Mouse (Mus musculus) liver, postnatal 0 days (tissue): ENCODE measurements around the gene Car10. TPM values are rescaled to one million over a fixed set of nuclear protein-coding genes. Genes with fewer than 3 reads are reported as not detected.

Source experiments
- ATAC-seq: fragments of 200-750 bp; cut with Nextera tagmentation; 2 replicates; pipeline ENCODE4 v1.8.0; 2017; ENCODE audit warnings: mild to moderate bottlenecking, moderate library complexity
- DNase-seq: peaks from one replicate; pipeline ENCODE4 v3.0.0-alpha.2; 2016
- H3K27ac ChIP-seq: fragments of 300-500 bp; sonication (generic); 2 replicates; pipeline ENCODE4 v1.5.1; 2014; ENCODE audit warnings: antibody characterized with exemption, moderate library complexity, mild to moderate bottlenecking, low read depth
- H3K27me3 ChIP-seq: fragments of 300-500 bp; sonication (generic); 2 replicates; pipeline ENCODE4 v1.6.1; 2014; ENCODE audit warnings: low read length, control low read depth, mixed read lengths; ENCODE audit not compliant: insufficient read depth
- H3K36me3 ChIP-seq: fragments of 300-500 bp; sonication (generic); replicated peaks from 2 replicates; pipeline ENCODE4 v1.6.1; 2014; ENCODE audit warnings: mild to moderate bottlenecking, control low read depth, low read length, moderate library complexity, mixed read lengths; ENCODE audit not compliant: insufficient read depth
- H3K4me1 ChIP-seq: fragments of 300-500 bp; sonication (generic); 2 replicates; pipeline ENCODE4 v1.6.1; 2014; ENCODE audit warnings: antibody characterized with exemption, mild to moderate bottlenecking, control low read depth; ENCODE audit not compliant: insufficient read depth
- H3K4me2 ChIP-seq: fragments of 300-500 bp; sonication (generic); 2 replicates; pipeline ENCODE4 v1.6.1; 2014; ENCODE audit warnings: low read depth, mild to moderate bottlenecking, low read length, moderate library complexity, mixed read lengths
- H3K4me3 ChIP-seq: fragments of 300-500 bp; sonication (generic); 2 replicates; pipeline ENCODE4 v1.5.1; 2014; ENCODE audit warnings: low read depth, low read length
- H3K9ac ChIP-seq: fragments of 300-500 bp; sonication (generic); replicated peaks from 2 replicates; pipeline ENCODE4 v1.6.1; 2014; ENCODE audit warnings: mild to moderate bottlenecking, moderate library complexity
- H3K9me3 ChIP-seq: fragments of 300-500 bp; sonication (generic); 2 replicates; pipeline ENCODE4 v1.6.1; 2016; ENCODE audit warnings: mild to moderate bottlenecking, control low read depth, low read length, mixed read lengths
- CTCF ChIP-seq: sonication (generic); IDR thresholded peaks from 2 replicates; pipeline ENCODE4 v1.5.1; 2016; ENCODE audit warnings: antibody characterized with exemption, low read depth
- EP300 ChIP-seq: IDR thresholded peaks from 2 replicates; pipeline ENCODE4 v1.6.1; 2016; ENCODE audit warnings: antibody characterized with exemption, low read depth, mild to moderate bottlenecking
- WGBS: fragments of 180-500 bp; shearing (Covaris S2); extraction: QIAGEN DNeasy Blood & Tissue Kit; methylation state at CpG from one replicate; pipeline ENCODE4 v1.1.7; 2014; ENCODE audit not compliant: insufficient replicate concordance; 5-methylcytosine and 5-hydroxymethylcytosine counted together
- polyA plus RNA-seq: library from polyadenylated mRNA; unstranded; fragments of >200 nt; fragmentation: Nextera tagmentation; extraction: Ambion mirVana; gene quantifications from 2 replicates; pipeline ENCODE4 v1.2.1, GENCODE M21; 2015

Gene Car10
- polyA plus RNA-seq, 1 experiment from 2014 or later, result not detected

- TF ChIP-seq EP300, result no peak
- TF ChIP-seq CTCF, result no peak
- H3K4me3 ChIP-seq, result no peak overlapping the region
- no peaks in the 10 kb centered on the region for H3K9me3 ChIP-seq
- H3K27me3 ChIP-seq, result no peaks in the 10 kb centered on the region
- WGBS, result 60% methylated on average over 1 of the region's 1 CpGs
- H3K4me1 ChIP-seq, result no peaks in the 10 kb centered on the region
- no peak overlapping the region for H3K27ac ChIP-seq
- H3K36me3 ChIP-seq, result no peaks in the 10 kb centered on the region
- H3K9ac ChIP-seq, result no peak overlapping the region
- ATAC-seq (no peak), DNase-seq (no peak)
- no peak overlapping the region for H3K4me2 ChIP-seq
Measured at GRCm38 (mm10) chr11:93440466-93440865, 342.6 kb downstream of the Car10 start.

GRCm38 (mm10) chr11:93443777-93444176 is 345.9 kb downstream of the Car10 start:
- Histone ChIP-seq H3K9ac (no peak overlapping the region), H3K4me3 (no peak overlapping the region), H3K27me3 (no peaks in the 10 kb centered on the region), H3K9me3 (no peaks in the 10 kb centered on the region), H3K27ac (no peak overlapping the region), H3K4me1 (no peaks in the 10 kb centered on the region), H3K36me3 (no peaks in the 10 kb centered on the region), H3K4me2 (no peak overlapping the region)
- ATAC-seq (no peak), DNase-seq (no peak)
- no peak for TF ChIP-seq CTCF
- TF ChIP-seq EP300, result no peak
- 89% methylated on average over 2 of the region's 2 CpGs for WGBS

GRCm38 (mm10) chr11:93444741-93445140 is 346.9 kb downstream of the Car10 start:
- ATAC-seq (no peak), DNase-seq (no peak)
- H3K9ac ChIP-seq, result no peak overlapping the region
- H3K27me3 ChIP-seq, result no peaks in the 10 kb centered on the region
- no peaks in the 10 kb centered on the region for H3K4me1 ChIP-seq
- WGBS, result 79% methylated on average over 8 of the region's 8 CpGs
- TF ChIP-seq EP300 (no peak), CTCF (no peak)
- H3K36me3 ChIP-seq, result no peaks in the 10 kb centered on the region
- no peak overlapping the region for H3K4me2 ChIP-seq
- H3K9me3 ChIP-seq, result no peaks in the 10 kb centered on the region
- H3K27ac ChIP-seq, result no peak overlapping the region
- H3K4me3 ChIP-seq, result no peak overlapping the region

GRCm38 (mm10) chr11:93447566-93447965 is 349.7 kb downstream of the Car10 start:
- TF ChIP-seq CTCF (no peak), EP300 (no peak)
- 59% methylated on average over 3 of the region's 3 CpGs for WGBS
- ATAC-seq, result no peak
- no peaks in the 10 kb centered on the region for H3K36me3 ChIP-seq
- no peaks in the 10 kb centered on the region for H3K4me1 ChIP-seq
- no peak overlapping the region for H3K4me2 ChIP-seq
- H3K27ac ChIP-seq, result no peak overlapping the region
- H3K9me3 ChIP-seq, result no peaks in the 10 kb centered on the region
- no peak overlapping the region for H3K4me3 ChIP-seq
- no peak for DNase-seq
- H3K27me3 ChIP-seq, result no peaks in the 10 kb centered on the region
- H3K9ac ChIP-seq, result no peak overlapping the region

GRCm38 (mm10) chr11:93448290-93449256 is 350.7 kb downstream of the Car10 start:
- H3K4me3 ChIP-seq, result no peak overlapping the region
- no peaks in the 10 kb centered on the region for H3K27me3 ChIP-seq
- no peak overlapping the region for H3K27ac ChIP-seq
- no peak for ATAC-seq
- no peaks in the 10 kb centered on the region for H3K9me3 ChIP-seq
- H3K4me2 ChIP-seq, result no peak overlapping the region
- no peak overlapping the region for H3K9ac ChIP-seq
- no peak for TF ChIP-seq EP300
- TF ChIP-seq CTCF, result no peak
- no peak for DNase-seq
- H3K4me1 ChIP-seq, result no peaks in the 10 kb centered on the region
- WGBS, result 69% methylated on average over 12 of the region's 12 CpGs
- H3K36me3 ChIP-seq, result no peaks in the 10 kb centered on the region

GRCm38 (mm10) chr11:93450535-93450934 is 352.7 kb downstream of the Car10 start:
- 71% methylated on average over 7 of the region's 7 CpGs for WGBS
- ATAC-seq, result no peak
- no peaks in the 10 kb centered on the region for H3K36me3 ChIP-seq

More at GRCm38 (mm10) chr11:93450535-93450934, 352.7 kb downstream of the Car10 start:
- no peak for DNase-seq
- no peaks in the 10 kb centered on the region for H3K4me1 ChIP-seq
- H3K9ac ChIP-seq, result no peak overlapping the region
- no peak overlapping the region for H3K4me2 ChIP-seq
- no peaks in the 10 kb centered on the region for H3K27me3 ChIP-seq
- H3K4me3 ChIP-seq, result no peak overlapping the region
- H3K27ac ChIP-seq, result no peak overlapping the region
- TF ChIP-seq CTCF (no peak), EP300 (no peak)
- H3K9me3 ChIP-seq, result no peaks in the 10 kb centered on the region
